In the genomic region with DNA sequence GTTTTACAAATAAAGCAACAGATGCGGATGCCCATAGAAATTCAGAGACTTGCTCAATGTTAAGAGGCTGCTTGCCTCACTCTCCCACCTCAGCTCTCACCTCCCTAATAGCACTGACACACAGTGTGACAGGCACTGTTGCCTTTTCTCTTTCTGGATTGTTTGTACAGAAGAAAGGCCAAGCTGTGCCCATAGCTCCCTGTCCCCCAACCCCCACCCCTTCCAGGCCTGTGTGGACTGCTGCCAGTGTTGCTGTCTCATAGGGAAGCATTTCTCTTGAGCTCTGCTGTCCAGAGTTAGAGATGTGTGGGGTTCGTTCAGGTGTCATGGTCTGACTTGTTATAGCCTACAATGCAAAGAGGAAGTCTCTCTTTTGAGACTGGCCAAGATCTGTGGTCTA, we compare ENCODE assay signal across 8 mouse cellular contexts. TPM values are rescaled to one million over a fixed set of nuclear protein-coding genes. Genes with fewer than 3 reads are reported as not detected.
A peak's percentile ranks its signal among the peaks of the same experiment; 100 is the strongest.
DNase-seq lines count a peak whose midpoint lies in the region; ATAC-seq and TF ChIP-seq lines count a peak whose summit lies in the region.

No protein-coding gene starts in this region.

- no peak for ATAC-seq in hindbrain, embryonic 15.5 days (ENCODE audit: low FRiP score, low read depth)
- no peak for ATAC-seq in midbrain, postnatal 0 days (ENCODE audit: low FRiP score)

- H3K9ac ChIP-seq in hindbrain, embryonic 15.5 days, result no peak overlapping the region
- H3K9ac ChIP-seq in midbrain, postnatal 0 days (replicated peaks; ENCODE audit: low read length, poor library complexity, severe bottlenecking), result no peak overlapping the region

- peaks cover 18% of the 10 kb centered on the region for H3K4me1 ChIP-seq in hindbrain, embryonic 15.5 days (replicated peaks)
- peaks cover 4% of the 10 kb centered on the region; the same call in 1 of the 2 replicates for H3K4me1 ChIP-seq in midbrain, postnatal 0 days (ENCODE audit: insufficient read depth, low read length)

- H3K27me3 ChIP-seq in hindbrain, embryonic 15.5 days, result no peaks in the 10 kb centered on the region
- H3K27me3 ChIP-seq in midbrain, postnatal 0 days (ENCODE audit: insufficient read depth, low read length), result no peaks in the 10 kb centered on the region

- no peak for TF ChIP-seq CTCF in midbrain, postnatal 0 days (IDR thresholded peaks at IDR 0.05)

- WGBS in hindbrain, embryonic 15.5 days, result 73% methylated on average over 2 of the region's 2 CpGs
- WGBS in midbrain, postnatal 0 days, result 63% methylated on average over 2 of the region's 2 CpGs

- intact Hi-C loops in gastrocnemius, postnatal 36 days (cut with DNase I), result no loop called here

- no peaks in the 10 kb centered on the region for H3K9me3 ChIP-seq in hindbrain, embryonic 15.5 days
- no peaks in the 10 kb centered on the region for H3K9me3 ChIP-seq in midbrain, postnatal 0 days (ENCODE audit: low read length)

- H3K4me3 ChIP-seq in hindbrain, embryonic 15.5 days, result peak overlapping the region; percentile 83; the same call in 1 of the 2 replicates
- H3K4me3 ChIP-seq in midbrain, postnatal 0 days (ENCODE audit: low read depth, low read length), result no peak overlapping the region

- H3K36me3 ChIP-seq in hindbrain, embryonic 15.5 days, result no peaks in the 10 kb centered on the region
- no peaks in the 10 kb centered on the region for H3K36me3 ChIP-seq in midbrain, postnatal 0 days (ENCODE audit: insufficient read depth, low read length)

- no peak overlapping the region for H3K27ac ChIP-seq in hindbrain, embryonic 15.5 days (replicated peaks)
- H3K27ac ChIP-seq in midbrain, postnatal 0 days (ENCODE audit: low read depth, low read length), result no peak overlapping the region

- peak overlapping the region; percentile 92 for H3K4me2 ChIP-seq in hindbrain, embryonic 15.5 days
- peak overlapping the region; percentile 70; the same call in 1 of the 2 replicates for H3K4me2 ChIP-seq in midbrain, postnatal 0 days (ENCODE audit: low read depth, low read length, poor library complexity, severe bottlenecking)

- peak; percentile 26 for DNase-seq in kidney, postnatal 10 days
- DNase-seq in kidney, adult 11 months, result no peak
- DNase-seq in brain, adult 2 months (ENCODE audit: low read depth, low spot score), result peak; percentile 11
- no peak for DNase-seq in midbrain, postnatal 0 days (ENCODE audit: low spot score)
- DNase-seq in spleen, postnatal 14 days (ENCODE audit: low spot score in 2 of 2), result no peak
- DNase-seq in gastrocnemius, postnatal 36 days, result no peak
- DNase-seq in ovary, adult 18-20 months (ENCODE audit: low spot score), result no peak

RNA-seq across cellular contexts. Expression of a gene that starts 6.2 kb away (rescaled TPM):
- polyA plus RNA-seq in hindbrain, embryonic 15.5 days (2015; fragmentation: Nextera tagmentation; extraction: Ambion mirVana), result 58.2 and 66.3 TPM in 2 replicates
- total RNA-seq in midbrain, postnatal 0 days (2014; rRNA removed), result 75.7 and 87.8 TPM in 2 replicates
- 56.4 and 67.6 TPM in 2 replicates for polyA plus RNA-seq in midbrain, postnatal 0 days (2015; fragmentation: Nextera tagmentation; extraction: Ambion mirVana)
- total RNA-seq in gastrocnemius, postnatal 36 days (2021), result 10 to 100 TPM; 14.7 to 20.6 TPM

RNA-seq across cellular contexts. Expression of a gene that starts 6.3 kb away (rescaled TPM):
- polyA plus RNA-seq in hindbrain, embryonic 15.5 days (2015; fragmentation: Nextera tagmentation; extraction: Ambion mirVana), result 345 and 374 TPM in 2 replicates
- 240 and 263 TPM in 2 replicates for total RNA-seq in midbrain, postnatal 0 days (2014; rRNA removed)
- polyA plus RNA-seq in midbrain, postnatal 0 days (2015; fragmentation: Nextera tagmentation; extraction: Ambion mirVana), result 374 and 394 TPM in 2 replicates
- 10 to 100 TPM; 65.7 to 66.8 TPM for total RNA-seq in gastrocnemius, postnatal 36 days (2021)

RNA-seq across cellular contexts. Expression of a gene that starts 24.5 kb away (rescaled TPM):
- not detected in 2 replicates for polyA plus RNA-seq in hindbrain, embryonic 15.5 days (2015; fragmentation: Nextera tagmentation; extraction: Ambion mirVana)
- total RNA-seq in midbrain, postnatal 0 days (2014; rRNA removed), result not detected in 2 replicates
- polyA plus RNA-seq in midbrain, postnatal 0 days (2015; fragmentation: Nextera tagmentation; extraction: Ambion mirVana), result not detected in 2 replicates
- total RNA-seq in gastrocnemius, postnatal 36 days (2021), result not detected

Comparison
In these comparisons a context has a peak if more than half of its experiments do, and no peak if none do; other contexts are left out.
1. DNase-seq: peak in kidney, postnatal 10 days (single experiment) and brain, adult 2 months (single experiment); none in kidney, adult 11 months (single experiment), midbrain, postnatal 0 days (single experiment), spleen, postnatal 14 days (0 of 2), gastrocnemius, postnatal 36 days (0 of 2) and ovary, adult 18-20 months (single experiment).